Mouse (Mus musculus) cerebellum, adult 8-10 months (tissue): ENCODE measurements at regions not wholly inside any gene's neighbourhood (a gene's known extent, or its start where the extent isn't known, plus 50 kb on each side); places are given as distances from the start of the nearest gene placed in this dataset.

Source experiments
- DNase-seq: peaks from one replicate; pipeline ENCODE4 v3.0.0; 2022

DNA sequence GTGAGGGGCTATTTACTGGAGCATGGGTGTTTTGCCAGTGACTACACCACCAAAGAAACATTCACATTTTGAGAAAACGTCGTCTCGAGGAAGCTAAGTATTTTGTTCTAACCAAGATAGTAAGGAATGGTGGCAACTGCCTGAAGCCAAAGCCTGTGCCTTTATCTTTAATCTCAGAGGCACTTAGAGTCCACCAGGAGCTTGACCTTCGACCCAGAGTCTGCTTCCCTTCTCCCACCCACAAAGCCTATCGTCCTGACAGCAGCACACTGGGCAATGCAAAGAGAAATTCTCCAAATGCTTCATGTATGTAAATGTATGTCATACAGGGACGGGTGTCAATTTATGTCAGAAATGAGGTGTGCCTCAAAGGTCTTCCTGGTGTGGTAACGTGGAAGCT is 437.2 kb upstream of the Mgmt start:
- DNase-seq: no peak

DNA sequence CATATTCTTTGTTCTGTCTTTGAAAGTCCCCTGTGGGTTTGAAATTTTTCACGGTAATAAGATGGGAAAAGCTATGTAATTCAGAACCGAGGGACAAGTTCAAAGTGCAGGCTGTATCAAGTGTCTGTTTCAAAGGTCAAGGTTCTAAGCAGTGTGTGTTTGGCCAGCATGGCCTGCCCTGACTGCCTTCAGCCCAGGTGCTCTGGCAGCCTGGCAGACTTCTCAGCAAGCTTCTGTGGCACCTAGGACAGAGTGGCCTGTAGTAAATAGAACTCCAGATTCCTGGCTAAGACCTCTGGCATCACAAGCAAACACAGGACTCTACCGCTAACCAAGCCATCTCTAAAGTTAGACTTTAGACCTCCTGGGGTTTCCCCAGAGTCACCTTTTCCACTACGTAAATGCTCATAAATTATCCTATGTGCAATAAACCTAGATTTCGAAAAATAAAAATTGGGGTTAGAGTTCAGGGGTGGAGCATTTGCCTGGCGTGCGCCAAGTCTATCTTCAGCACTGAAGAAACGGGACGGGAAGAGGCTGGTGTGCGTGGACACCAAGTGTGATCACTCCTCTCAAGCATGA is 436.5 kb upstream of the Mgmt start:
- DNase-seq: no peak

DNA sequence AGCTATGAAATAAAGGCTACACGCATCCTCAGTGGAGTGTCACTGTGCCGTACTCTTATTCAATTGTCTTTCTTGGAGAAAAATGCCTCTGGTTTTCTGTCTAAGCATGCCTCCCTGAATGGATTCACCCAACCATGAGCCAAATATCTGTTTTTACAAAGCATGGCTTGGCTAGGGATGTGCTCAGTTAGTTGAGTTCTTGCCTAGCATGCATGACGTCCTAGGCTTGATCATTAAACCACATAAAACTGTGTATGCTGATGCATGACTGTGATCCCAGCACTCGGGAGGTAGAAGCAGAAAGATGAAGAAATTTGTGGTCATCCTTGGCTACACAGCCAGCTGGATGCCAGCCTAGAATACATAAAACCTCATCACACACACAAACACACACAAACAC is 417.3 kb upstream of the Mgmt start:
- no peak for DNase-seq

DNA sequence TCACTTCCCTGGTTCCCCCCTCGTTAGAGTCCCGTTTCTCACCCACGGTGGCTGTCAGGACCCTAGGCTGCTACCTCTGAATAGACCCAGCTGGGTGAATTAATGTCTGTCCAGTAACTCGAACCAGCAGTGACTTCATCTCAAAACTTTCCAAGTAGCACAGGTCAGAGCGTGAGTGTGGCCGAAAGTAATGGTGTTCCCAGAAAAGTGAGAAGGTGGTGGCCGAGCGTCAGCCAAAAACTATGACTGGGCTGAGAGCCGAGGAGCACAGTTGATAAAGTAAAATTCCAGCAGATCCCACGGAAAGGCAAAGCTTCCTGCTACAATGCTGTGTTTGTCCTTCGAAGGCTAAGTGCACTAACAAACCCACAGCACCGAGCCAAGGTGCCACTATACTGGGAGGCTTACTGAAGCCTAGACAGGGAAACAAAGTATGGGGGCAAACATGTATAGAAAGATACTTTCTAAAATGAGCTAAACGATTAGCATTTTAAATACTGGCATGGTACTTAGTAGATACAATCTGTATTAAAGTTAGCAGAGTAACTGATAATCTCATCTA is 413.7 kb upstream of the Mgmt start:
- DNase-seq: no peak

DNA sequence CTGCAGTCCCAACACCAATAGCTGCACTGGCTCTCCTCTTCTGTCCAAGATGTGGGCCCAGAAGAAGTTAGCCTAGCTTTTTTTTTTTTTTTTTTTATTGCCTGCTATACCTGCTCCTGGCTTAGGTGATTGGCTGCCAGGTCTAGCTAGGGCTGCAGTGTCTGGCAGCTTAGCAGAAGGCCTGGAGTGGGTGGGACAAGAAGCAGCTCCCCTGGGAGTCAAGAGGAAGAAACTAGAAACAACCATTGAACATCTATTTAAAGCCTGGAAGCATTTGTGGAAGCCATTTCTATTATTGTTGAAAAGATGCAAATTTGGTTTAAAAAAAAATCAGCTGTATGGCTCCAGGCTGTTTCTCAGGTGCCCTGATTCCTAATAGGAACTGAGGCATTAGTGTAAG is 411.2 kb upstream of the Mgmt start:
- no peak for DNase-seq

DNA sequence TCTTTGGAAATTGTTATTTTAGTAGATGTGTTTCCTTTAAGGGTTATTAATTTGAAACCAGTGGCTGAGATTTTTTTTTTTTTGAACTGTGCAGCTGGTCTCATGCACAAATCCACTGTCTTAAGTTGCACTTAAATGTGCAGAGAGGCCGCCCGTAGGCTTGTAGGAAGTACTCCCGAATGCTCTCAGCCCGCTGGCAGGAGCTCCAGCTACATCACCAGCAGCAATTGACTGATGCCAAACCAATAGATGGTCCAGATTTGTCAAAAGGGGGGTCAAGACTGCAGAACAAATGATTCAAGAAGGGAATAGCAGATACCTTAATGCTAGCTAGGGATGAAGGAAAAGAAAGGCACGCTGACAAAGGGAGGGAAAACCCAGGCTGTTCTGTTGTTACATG is 406.9 kb upstream of the Mgmt start:
- no peak for DNase-seq

DNA sequence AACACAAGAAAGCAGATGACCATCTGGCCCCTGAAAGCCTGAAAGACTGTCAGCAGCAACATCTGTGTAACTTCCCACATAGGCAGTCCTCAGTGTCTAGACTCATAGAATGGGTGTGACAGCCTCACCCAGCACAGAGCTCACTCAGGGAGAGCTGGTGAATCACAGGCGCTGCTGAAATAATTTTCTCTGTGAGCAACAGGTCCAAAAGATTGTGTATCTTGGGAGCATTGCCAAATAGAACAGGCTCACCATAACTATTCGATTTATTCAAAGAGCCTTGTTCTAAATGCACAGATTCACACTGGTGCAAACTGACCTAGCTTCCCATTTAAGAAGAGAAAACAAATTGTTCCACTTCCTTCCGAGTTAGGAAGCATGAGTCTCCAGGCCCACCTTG is 399.6 kb upstream of the Mgmt start:
- no peak for DNase-seq

DNA sequence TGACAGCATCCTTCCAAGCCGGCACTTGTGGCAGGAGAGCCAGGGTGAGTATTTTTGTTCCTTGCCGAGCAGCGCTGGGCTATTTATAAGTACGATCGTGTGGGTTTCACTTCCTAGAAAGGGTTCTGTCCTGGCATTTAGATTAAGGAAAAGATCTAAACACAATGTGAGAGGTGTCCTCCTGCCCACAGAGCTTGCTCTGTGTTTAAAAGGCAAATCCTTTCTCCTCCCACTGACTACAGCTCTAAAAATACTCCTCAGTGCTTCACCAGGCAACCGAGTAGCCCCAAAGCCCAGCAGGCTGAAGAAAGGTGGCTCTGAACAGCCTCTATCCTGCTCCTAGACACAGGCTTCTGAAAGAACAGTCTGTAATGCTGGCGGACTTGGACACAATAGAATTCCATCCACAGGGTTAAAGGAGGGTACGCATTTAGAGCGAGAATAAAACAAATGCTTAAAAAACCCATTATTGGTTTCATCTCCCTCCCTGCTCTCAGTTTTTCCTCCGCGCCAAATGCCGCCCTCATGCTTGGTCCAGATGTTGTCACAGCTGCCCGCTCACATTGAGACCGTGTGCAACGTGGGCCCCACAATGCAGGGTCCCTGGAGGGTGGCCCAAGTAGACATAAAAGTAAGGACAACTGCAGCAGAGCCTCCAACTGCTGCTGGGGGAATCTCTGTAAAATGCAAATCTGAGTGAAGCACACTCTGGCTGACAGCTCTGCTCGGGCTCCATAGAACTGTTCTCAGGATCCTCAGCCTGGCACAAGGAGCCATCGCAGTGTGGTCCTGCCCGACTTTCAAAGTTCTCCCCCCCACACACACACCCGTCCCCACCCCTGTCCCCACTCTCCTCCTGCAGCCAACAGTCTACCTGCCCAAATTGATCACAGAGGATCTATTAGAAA is 397.8 kb upstream of the Mgmt start:
- DNase-seq: no peak

DNA sequence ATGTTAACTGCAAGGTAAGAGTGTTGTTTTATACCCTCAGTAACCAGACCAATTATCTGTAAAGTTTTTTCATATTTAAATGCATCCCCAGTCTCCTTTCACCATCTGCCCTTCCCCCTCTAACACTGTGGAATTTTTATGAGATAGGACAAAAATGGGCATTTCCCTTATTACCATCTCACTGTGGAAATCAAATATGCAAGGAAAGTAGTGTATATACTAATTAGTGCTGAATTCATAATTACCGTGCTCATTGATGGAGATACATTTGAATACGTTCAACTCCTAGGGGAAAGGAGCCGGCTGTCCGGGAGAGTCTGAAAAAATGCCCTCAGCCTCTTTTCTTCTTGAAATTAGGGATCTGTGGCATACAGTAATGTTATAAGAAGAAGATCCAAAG is 394.4 kb upstream of the Mgmt start:
- no peak for DNase-seq

DNA sequence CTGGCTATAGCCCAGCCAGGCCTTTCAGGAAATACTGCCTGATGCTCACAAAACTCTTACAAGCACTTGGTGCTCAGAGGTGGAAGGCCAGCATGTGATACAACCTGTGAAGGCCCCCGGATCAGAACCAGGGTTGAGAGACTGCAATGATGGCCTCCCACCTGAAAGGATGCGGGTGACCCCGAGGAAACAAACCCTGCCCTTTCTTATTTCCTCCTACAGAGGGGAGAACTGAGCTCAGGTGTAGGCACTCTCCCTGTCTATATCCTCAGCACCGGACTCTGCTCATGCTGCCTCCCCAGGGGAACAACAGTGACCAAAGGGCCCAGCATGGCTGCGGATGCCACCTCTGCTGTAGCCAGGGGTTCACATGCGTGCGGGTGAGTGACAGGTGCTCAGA is 393.3 kb upstream of the Mgmt start:
- DNase-seq: no peak

DNA sequence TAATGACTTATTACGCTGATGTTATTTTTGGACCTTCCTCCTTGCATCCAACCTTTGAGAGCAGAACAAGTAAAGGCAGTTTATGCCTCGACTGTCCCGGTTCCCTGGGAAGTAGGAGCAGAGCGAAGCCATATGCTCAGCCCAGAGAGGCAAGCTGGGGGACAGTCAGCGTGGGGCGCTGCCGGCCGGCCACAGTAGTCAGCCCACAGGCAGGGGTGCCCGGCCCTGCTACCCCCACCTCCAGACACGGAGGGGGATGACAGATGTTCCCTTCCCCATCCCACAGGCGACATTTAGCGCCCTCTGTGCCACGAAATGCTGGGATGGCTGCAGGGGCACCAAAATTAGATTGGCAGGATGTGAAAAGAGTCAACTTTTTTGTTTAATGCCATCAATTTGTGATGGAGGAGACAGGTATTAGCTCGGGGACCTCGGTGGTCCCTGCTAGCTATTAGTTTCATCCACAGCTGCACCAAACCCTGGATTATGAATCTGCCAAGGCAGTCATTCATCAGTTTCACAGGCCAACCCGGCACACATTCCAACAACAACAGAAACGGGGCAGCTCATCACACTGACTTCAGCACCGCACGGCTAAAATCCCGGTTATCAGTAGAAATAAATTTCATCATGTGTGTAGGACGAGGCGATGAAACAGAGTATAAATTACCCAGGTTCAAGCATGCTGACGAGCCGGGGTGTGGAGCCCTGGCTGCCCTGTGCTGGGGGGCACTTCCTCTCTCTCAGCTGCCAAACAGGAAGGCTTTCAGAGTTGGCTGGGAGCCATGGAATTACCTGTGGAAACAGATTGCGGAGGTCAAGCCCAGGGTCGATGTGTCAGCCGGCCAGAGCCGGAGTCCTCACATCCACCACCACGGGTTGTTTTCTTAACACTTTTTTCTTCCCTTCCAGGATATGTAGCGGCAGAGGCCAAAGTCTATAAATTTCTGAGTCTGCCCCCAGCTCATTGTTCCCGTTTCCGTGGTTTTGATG is 392.3 kb upstream of the Mgmt start:
- no peak for DNase-seq

DNA sequence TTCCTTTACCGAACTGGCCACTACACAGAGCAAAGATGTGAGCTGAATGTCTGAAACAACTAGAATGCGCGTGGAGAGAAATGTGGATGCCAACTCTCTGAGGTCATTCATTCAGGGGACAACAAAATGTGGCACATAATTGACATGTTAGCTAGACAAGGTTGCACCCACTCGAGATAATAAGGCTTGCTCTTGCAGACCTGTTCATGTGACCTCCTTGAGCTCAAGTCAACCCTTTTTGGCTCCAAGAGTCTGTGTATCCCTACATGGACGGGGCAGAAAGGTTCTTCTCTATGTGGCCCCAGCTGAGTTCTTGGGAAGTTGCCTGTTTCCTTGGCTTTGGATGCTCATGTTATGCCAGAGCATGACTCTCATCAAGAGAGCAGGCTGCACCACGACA is 383.0 kb upstream of the Mgmt start:
- no peak for DNase-seq

DNA sequence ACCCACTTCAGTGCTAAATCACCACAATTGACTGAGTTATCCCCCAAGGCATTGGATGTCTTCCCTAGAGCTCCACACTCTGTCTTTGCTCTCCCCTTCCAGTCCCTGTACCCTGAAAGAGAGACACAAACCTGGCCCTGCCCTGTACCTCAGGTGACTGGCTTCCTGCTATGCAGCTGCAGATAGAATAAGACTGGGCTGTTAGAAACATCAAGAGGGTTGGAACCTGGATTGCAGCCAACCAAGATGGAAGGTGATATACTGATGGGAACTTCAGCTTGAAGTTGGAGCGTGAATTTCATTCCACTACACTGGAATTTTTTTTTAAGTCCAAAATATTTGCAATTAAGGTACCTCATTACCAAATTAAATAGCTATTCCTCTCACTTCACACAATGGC is 379.0 kb upstream of the Mgmt start:
- DNase-seq: no peak

DNA sequence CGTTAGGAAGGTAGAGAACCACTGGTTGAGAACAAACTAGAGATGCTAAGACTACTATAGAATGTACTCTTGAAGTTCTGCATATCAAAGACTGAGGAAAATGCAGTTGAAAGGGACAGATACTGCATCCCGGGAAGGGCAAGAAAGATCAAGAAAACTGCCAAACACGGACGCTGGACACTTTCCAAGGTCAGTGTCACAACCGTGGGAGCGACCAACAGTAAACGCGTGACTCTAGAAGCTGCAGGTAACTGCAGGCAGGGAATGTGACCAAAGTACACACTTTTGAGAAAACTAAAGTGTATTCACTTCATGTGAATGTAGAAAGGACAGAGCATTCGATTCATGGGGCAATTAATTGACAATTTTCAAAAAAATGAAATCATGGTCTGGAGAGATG is 368.6 kb upstream of the Mgmt start:
- no peak for DNase-seq

DNA sequence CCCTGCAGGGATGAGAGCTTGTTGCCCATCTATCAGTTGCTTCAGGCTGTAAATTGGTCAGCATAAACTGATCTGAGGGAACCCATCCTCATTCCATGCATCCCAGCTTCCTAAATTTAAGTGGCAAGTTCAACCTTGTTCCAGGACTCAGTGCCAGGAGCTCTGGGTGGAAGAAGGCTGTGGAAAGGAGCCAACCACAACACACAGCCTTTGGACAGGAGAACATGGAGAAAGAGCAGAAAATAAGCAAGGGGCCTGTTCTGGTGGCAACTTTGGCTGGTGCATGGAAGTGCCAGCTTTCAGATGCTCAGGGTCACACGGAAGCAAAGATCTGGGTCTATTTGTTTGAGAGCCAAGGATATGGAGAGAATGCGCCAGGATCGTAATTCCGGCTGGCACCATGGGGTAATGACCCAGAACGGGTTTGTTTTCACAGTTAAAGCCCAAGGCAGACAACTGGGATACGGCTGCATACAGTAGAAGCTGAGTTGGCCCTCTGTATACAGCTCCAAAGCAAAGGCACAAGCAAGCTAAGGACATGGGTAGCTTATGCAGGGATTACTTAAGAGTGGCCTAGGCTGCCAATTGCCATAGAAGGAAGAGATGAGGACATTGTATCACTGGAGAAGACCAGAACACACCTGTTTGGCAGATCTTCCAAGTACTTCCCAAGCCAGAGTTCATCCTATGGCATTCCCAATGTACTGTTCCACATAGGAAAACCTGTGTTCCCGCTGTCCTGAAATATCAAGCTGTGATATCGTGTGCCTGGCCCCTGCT is 364.2 kb upstream of the Mgmt start:
- DNase-seq: no peak

DNA sequence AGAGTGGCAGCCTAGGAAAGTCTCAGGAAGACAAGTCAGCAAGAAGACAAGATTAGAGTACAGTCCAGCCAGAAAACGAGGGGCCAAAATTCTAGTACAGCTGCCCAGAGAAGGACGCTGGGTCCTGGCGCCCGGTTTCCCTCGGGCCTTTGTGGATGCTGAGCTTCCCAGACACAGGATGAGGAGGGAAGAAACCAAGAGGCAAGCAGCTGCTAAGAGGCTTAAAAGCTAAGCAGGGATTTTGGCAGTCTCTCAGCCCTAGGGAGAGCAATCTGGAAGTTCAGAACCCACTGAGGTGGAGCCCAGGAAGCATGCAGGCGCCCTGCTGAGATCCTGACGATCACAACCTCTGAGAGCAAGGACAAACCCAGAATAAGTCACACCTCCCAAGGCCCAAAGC is 363.1 kb upstream of the Mgmt start:
- DNase-seq: no peak

DNA sequence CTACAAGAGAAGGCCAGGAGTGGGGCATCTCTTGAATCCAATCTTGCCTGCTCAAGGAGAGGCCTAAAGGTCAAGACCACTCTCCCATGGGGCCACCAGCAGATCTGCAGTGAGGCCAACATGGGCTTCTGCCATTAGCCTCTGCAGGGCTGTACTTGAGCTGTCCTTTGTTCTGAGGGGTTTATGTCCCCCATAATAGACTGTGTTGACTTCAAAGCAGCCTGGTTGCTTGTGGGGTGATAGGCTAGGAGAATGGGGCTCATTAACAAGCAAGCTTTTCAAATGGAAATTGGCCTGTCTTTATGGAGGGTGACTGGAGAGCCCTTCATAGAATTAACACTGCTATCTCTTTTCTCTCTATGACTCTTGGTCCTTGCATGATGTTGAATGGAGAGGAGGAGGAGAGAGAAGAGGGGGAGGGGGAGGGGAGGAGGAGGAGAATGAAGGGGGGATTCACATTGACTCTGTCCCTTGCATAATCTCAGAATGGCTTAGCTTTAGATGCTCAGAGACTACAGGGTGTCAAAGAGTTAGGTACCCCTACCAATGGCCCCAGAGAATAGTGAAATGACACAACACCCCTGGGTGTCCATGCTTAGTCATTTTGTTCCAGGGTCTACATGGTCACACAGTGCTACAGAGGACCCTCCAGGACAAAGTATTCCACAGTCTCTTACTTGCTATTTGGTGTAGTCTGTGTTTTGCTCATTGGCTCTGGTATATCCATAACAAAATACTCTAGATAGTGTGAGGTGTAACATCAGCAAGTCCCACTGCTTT is 352.3 kb upstream of the Mgmt start:
- DNase-seq: no peak

DNA sequence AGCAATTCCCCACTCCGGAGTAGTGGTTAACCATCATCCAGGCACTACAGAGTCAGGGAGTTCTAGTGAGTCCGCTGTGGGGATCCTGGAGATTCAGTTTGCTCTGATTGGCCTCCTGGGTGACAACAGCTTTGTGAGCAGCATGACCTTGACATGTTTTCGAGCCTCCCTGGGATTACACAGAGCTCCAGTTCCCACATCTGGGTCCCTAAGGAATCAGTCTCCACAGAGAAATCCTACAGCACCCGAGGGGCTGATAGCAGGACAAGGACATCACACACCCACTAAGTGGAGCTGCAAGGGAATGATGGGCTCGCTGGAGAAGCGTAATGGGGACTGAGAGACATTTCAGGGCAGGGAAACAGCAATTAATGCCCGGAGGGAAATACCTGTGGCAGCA is 351.5 kb upstream of the Mgmt start:
- no peak for DNase-seq

DNA sequence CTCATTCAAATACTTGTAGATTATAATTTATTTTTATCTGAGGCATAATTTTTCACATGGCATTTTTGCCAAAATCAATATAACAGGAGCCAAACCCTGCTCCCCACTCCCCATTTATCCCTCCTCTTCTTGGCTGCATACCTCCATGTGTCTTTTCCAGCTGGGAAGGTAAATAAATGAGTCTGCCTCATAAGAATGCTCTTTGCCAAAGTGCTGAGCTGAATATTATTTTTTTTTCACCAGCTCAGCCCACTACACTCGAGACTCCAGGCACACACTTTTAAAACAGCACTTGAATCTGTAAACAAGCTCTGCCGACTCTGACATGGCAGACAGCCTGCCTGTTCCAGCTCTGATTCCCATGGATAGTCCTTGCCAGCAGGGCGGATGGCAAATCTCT is 346.6 kb upstream of the Mgmt start:
- no peak for DNase-seq

DNA sequence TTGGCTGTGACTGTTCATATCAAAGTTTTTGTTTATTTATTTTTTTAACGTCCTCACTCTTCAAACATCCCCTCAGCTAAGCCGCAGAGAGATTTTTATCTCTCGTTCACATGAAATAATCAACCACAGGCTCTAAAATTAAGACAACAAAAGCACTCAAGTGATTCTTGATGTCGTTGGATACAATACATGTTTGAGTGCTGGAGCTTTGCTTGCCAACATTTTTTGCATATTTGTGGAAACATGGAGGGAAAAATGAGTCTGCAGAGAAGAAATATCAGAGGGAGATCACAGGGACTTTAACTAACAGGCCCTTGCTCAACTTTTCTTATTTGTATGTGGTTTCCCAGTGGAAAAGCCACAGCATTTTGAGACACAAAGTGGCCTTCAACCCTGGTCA is 338.0 kb upstream of the Mgmt start:
- no peak for DNase-seq

DNA sequence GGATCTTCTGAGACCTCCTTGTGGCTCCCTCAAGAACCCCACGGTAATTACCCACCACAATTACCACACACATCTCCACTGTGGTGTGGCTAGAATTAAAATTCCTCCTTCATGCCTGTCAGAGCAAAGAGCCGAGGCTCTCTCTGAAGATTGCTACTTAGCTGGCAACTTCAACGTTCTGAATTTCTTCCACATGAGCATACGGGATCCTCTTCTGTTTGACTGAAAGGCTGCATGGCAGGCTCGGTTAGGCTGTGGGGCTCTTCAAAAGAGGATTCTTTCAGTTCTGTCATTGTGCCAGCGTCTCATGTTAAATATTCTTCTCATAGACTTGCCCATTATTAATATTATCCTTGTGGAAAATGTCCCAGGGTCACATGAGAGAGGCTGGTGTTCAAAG is 334.9 kb upstream of the Mgmt start:
- DNase-seq: no peak

DNA sequence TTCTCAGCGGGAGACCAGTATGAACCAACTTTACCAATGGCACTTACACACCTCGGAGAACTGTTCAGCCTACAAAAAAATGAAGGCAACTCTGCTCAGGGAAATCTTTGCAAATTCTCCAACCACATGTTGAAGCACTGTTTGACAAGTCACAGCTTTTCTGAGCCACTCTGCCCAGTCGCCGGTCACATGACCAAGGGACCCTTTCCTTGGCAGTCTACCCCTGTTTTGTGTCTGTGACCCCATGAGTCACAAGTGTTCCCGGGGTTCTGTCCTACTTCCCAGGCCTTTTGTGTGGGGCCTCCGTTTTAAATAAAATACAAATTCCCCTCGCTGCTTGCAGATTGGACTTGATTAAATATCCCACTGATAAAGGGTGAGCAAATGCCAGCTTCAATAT is 323.5 kb upstream of the Mgmt start:
- DNase-seq: no peak
